Mouse (Mus musculus): ENCODE data around the gene Ptprj. TPM values are rescaled to one million over a fixed set of nuclear protein-coding genes. Genes with fewer than 3 reads are reported as not detected.

Ptprj gene
- polyA plus RNA-seq, 1 experiment = 8.7 TPM

DNA sequence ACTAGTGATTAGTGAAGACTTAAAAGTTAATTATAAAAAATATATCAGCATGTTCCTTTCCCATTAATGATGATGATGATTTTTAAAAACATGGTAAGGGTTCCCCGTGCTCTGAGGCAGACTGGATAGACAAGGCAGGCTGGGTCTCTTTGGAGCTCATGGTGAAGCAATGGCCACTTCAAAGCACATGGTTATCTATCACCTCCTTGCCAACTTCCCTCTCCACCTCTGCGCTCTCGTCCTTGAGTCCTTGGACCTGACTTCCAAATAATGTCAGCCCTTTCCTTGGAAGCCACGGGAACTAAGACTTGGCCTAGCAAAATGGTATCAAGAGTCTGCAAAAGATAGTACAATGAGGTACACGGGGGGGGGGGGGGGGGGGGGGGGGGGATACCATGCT is 103.7 kb downstream of the Ptprj start:
- no peak for TF ChIP-seq FLI1 (IDR thresholded peaks at IDR 0.05; ENCODE audit: low read length)
- no peak for TF ChIP-seq GATA1 (IDR thresholded peaks at IDR 0.05; ENCODE audit: borderline replicate concordance, low read length)
- Histone ChIP-seq H3K9me3 (no peaks in the 10 kb centered on the region), H3K4me1 (peaks cover 91% of the 10 kb centered on the region)

DNA sequence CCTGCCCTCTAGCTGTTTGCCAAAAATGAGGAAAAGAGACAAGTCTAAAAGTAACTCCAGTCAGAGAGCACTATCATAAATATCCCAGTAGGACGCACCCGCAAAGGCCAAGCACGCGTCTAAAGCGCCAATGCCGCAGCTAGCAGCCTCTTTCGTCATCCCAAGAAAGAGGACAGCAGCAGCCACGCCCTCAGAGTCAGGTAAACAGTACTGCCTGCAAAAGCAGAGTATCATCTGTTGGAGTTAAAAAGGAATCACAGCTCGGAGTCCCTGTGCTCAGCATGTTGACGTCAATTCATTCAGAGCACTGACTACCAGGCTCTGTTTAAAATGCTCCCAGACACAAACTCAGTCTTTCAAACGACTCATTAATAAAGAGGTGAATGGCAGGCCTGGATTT is 104.1 kb downstream of the Ptprj start:
- H3K4me3 ChIP-seq (replicated peaks) = peak overlapping the region; percentile 40
- H3K36me3 ChIP-seq (replicated peaks; ENCODE audit: low read length) = peaks cover 88% of the 10 kb centered on the region
- no peak for TF ChIP-seq GATA1 (IDR thresholded peaks at IDR 0.05; ENCODE audit: borderline replicate concordance, low read length)
- no peak for TF ChIP-seq FLI1 (IDR thresholded peaks at IDR 0.05; ENCODE audit: low read length)
- H3K27me3 ChIP-seq (replicated peaks) = no peaks in the 10 kb centered on the region
- no peaks in the 10 kb centered on the region for H3K9me3 ChIP-seq
- peaks cover 90% of the 10 kb centered on the region for H3K4me1 ChIP-seq

More for the DNA sequence above, 103.7 kb downstream of the Ptprj start:
- H3K27me3 ChIP-seq (replicated peaks) = no peaks in the 10 kb centered on the region
- peaks cover 88% of the 10 kb centered on the region for H3K36me3 ChIP-seq (replicated peaks; ENCODE audit: low read length)
- H3K4me3 ChIP-seq (replicated peaks) = peak overlapping the region; percentile 38

DNA sequence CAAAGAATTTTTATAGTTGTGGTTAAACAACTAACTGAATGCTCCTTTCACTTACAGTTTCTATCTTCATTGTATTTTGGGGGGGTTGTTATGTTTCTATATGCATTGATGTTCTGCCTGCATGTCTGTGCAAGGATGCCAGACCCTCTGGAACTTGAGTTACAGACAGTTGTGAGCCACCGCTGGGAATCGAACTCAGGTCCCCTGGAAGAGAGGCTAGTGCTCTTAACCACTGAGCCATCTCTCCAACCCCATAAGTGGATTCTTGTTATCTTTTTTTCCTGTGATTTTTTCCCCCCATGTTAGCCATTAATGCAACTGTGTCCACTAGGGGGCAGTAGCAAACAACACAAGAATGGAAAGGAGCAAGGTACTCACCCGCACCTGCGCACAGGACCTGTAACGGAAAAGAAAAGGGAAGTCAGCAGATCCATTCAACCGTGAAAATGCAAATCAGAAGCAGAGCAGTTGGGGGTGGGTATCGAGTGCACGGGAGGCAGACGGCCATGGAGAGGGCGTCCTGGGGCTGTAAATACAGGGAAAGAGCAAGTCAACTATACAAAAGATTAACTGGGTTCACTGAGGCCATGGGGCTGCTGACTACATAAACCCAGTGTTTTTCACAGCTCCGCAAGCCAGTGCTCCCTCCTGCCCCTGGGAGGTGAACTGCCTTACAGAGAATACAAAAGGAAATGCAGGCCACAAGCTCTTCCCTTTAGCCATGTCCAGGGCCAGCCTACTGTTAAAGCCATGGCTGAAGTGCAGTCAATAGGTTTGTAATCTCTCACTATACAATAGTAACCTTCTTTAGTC is 105.6 kb downstream of the Ptprj start:
- TF ChIP-seq FLI1 (IDR thresholded peaks at IDR 0.05; ENCODE audit: low read length) (no peak), GATA1 (IDR thresholded peaks at IDR 0.05; ENCODE audit: borderline replicate concordance, low read length) (no peak)
- H3K9me3 ChIP-seq = no peaks in the 10 kb centered on the region
- no peaks in the 10 kb centered on the region for H3K27me3 ChIP-seq (replicated peaks)
- peaks cover 88% of the 10 kb centered on the region for H3K36me3 ChIP-seq (replicated peaks; ENCODE audit: low read length)
- peak overlapping the region; percentile 88 for H3K4me3 ChIP-seq (replicated peaks)
- H3K4me1 ChIP-seq = peaks cover 86% of the 10 kb centered on the region

DNA sequence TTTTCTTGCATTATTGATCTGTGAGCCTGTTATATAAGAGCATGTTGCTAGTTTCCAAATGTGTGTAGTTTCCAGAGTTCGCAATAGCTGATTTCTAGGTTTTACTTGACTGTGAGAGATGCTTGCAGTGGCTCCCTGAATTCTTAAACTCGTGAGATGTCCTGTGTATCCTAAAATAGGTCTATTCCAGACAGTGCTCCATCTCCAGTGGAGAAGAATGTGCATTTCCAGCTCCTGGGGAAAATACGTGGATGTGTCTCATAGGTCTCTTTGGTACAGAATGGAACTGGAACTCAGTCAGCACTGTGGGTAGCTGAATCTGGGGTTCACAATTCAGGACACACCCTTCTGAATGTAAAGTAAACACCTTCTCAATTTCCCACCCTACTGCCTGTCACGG is 107.7 kb downstream of the Ptprj start:
- Histone ChIP-seq H3K4me3 (replicated peaks) (no peak overlapping the region), H3K36me3 (replicated peaks; ENCODE audit: low read length) (peaks cover 89% of the 10 kb centered on the region)
- no peak for TF ChIP-seq FLI1 (IDR thresholded peaks at IDR 0.05; ENCODE audit: low read length)
- no peak for TF ChIP-seq GATA1 (IDR thresholded peaks at IDR 0.05; ENCODE audit: borderline replicate concordance, low read length)

DNA sequence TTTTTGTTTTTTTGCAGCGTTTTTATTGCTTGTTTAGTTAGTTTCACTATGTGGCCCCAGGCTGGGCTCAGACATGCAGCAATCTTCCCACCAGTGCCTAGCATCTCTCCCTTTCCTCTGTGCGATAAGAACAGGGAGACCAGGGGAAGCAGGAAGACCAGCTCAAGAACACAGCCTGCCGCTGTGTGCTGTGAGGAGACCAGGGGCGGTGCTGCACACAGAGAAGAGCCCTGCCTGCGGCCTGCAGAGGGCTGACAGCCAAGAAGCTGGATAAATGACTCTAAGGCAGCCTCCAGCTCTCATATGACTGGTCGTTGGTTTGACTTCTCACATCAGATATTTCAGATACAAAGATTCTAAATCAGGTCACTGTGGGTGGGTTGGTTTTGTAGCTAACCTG is 110.3 kb downstream of the Ptprj start:
- Histone ChIP-seq H3K27me3 (replicated peaks) (no peaks in the 10 kb centered on the region), H3K4me1 (peaks cover 59% of the 10 kb centered on the region), H3K9me3 (no peaks in the 10 kb centered on the region), H3K4me3 (replicated peaks) (no peak overlapping the region), H3K36me3 (replicated peaks; ENCODE audit: low read length) (peaks cover 98% of the 10 kb centered on the region)
- TF ChIP-seq FLI1 (IDR thresholded peaks at IDR 0.05; ENCODE audit: low read length) = no peak
- TF ChIP-seq GATA1 (IDR thresholded peaks at IDR 0.05; ENCODE audit: borderline replicate concordance, low read length) = no peak

More for the DNA sequence above, 107.7 kb downstream of the Ptprj start:
- Histone ChIP-seq H3K27me3 (replicated peaks) (no peaks in the 10 kb centered on the region), H3K9me3 (no peaks in the 10 kb centered on the region), H3K4me1 (peaks cover 69% of the 10 kb centered on the region)

DNA sequence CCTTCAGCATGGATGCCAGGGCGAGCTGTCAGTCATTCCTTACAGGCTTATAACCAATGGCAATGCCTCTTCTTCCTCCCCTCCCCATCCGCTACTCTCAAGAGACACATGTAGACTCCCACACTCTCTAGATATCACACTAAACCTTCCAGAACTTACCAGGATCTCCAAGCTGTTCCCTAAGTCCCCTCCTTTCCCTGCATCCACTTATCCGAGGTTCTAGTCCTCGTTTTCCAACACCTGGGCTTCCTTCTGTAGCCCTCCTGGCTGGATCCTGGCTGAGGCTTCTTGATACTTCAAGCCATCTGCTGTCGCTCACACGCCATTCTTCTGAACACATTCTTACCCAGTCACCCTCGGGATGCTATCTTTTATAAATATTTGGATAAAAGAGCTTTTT is 114.0 kb downstream of the Ptprj start:
- peaks cover 100% of the 10 kb centered on the region for H3K36me3 ChIP-seq (replicated peaks; ENCODE audit: low read length)
- no peaks in the 10 kb centered on the region for H3K27me3 ChIP-seq (replicated peaks)

DNA sequence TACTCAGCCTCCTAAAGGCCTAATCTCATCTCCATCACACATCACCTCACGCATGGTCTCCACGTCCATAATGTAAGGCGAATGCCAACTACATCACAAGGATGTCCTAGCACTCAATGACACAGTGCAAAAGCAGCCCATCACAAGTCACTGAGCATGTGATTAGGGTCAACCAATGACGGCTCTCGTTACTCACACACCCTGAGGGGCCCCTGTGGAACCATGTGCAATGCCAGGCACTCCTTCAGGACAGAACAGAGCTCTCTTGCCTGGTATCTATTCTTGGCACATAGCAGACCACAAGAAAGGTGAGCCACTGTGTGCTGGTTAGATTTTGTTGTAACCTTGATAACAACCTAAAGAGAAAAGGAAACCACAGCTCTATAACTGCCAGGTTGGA is 116.7 kb downstream of the Ptprj start:
- TF ChIP-seq FLI1 (IDR thresholded peaks at IDR 0.05; ENCODE audit: low read length) = no peak
- TF ChIP-seq GATA1 (IDR thresholded peaks at IDR 0.05; ENCODE audit: borderline replicate concordance, low read length) = no peak
- Histone ChIP-seq H3K9me3 (no peaks in the 10 kb centered on the region), H3K4me3 (replicated peaks) (no peak overlapping the region), H3K4me1 (peaks cover 21% of the 10 kb centered on the region), H3K36me3 (replicated peaks; ENCODE audit: low read length) (peaks cover 100% of the 10 kb centered on the region), H3K27me3 (replicated peaks) (no peaks in the 10 kb centered on the region)

More for the DNA sequence above, 114.0 kb downstream of the Ptprj start:
- Histone ChIP-seq H3K9me3 (no peaks in the 10 kb centered on the region), H3K4me3 (replicated peaks) (no peak overlapping the region), H3K4me1 (peaks cover 38% of the 10 kb centered on the region)
- TF ChIP-seq FLI1 (IDR thresholded peaks at IDR 0.05; ENCODE audit: low read length) = no peak

DNA sequence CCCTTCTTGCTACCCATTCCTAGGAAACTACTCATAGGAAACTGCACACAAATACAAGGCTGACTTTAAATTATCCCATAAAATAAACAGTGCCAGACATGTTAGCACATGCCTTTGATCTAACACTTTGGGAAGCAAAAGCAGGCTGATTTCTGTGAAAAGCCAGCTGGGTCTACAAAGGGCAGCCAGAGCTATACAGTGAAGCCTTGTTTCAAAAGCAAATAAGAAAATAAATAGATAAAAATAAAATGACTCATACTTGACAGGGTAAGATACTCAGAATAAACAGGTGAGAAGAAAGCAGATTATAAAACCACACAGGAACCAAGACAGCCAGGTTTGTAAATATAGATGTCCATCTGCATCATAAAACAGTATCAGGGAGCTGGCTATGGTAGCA is 118.2 kb downstream of the Ptprj start:
- TF ChIP-seq FLI1 (IDR thresholded peaks at IDR 0.05; ENCODE audit: low read length) = no peak
- TF ChIP-seq GATA1 (IDR thresholded peaks at IDR 0.05; ENCODE audit: borderline replicate concordance, low read length) = no peak
- Histone ChIP-seq H3K9me3 (no peaks in the 10 kb centered on the region), H3K4me3 (replicated peaks) (no peak overlapping the region), H3K27me3 (replicated peaks) (no peaks in the 10 kb centered on the region), H3K4me1 (peaks cover 22% of the 10 kb centered on the region), H3K36me3 (replicated peaks; ENCODE audit: low read length) (peaks cover 100% of the 10 kb centered on the region)

DNA sequence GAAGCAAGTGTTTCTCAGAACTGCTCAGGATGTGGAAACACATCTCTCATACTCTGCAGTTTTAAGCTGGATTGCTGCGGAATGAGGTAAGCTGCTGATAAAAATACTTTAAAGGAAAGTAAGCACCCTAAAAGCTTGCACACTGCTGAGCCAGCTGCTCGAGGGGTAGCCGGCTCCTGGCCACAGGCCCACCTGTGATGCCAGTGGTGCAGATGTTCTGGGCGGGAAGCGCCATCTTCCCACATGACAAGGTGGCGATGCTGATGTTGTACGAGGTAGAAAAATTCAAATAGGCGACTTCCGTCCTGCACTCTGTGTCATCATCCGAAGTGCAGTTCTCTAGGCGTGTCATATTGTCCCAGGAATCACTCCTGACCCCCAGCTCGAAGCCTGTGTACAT is 122.5 kb downstream of the Ptprj start:
- Histone ChIP-seq H3K9me3 (no peaks in the 10 kb centered on the region), H3K4me1 (peaks cover 5% of the 10 kb centered on the region; the same call in 1 of the 2 replicates), H3K4me3 (replicated peaks) (no peak overlapping the region), H3K36me3 (replicated peaks; ENCODE audit: low read length) (peaks cover 97% of the 10 kb centered on the region), H3K27me3 (replicated peaks) (no peaks in the 10 kb centered on the region)
- TF ChIP-seq GATA1 (IDR thresholded peaks at IDR 0.05; ENCODE audit: borderline replicate concordance, low read length) (no peak), FLI1 (IDR thresholded peaks at IDR 0.05; ENCODE audit: low read length) (no peak)

DNA sequence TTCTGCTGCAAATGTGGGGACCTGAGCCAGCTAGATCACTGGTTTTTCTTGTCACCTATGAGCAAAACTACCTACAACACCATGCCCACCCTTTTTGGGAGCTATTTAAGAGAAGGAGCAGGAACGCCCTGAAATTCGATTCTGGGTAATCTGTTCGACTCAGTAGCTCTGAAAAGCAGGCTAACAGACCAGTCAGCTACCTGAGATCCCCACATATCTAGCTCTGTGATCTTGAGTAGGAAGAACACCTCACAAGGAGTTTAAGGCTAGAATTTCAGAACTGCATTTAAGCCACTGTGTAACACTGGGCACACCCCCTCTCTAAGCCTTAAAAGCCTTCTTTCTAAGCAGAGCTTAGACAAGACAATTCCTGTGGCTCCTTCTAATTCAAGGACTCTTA is 128.1 kb downstream of the Ptprj start:
- H3K27me3 ChIP-seq (replicated peaks) = no peaks in the 10 kb centered on the region
- H3K9me3 ChIP-seq = no peaks in the 10 kb centered on the region
- peaks cover 84% of the 10 kb centered on the region for H3K36me3 ChIP-seq (replicated peaks; ENCODE audit: low read length)
- no peak overlapping the region for H3K4me3 ChIP-seq (replicated peaks)
- TF ChIP-seq FLI1 (IDR thresholded peaks at IDR 0.05; ENCODE audit: low read length) (no peak), GATA1 (IDR thresholded peaks at IDR 0.05; ENCODE audit: borderline replicate concordance, low read length) (no peak)
- 0 out of 2 replicates have a peak, but pooled peaks cover 4% of the 10 kb centered on the region for H3K4me1 ChIP-seq
